14 mouse cellular contexts compared by ENCODE assay signal in genomic region chr9:101198804-101199203, GRCm38 (mm10). TPM values are rescaled to one million over a fixed set of nuclear protein-coding genes. Genes with fewer than 3 reads are reported as not detected.
DNase-seq lines count a peak whose midpoint lies in the region; ATAC-seq and TF ChIP-seq lines count a peak whose summit lies in the region.
"Had no signal": no experiment of that assay in that cellular context is flagged by ENCODE, and none has a peak within 500 bp of the region (broad histone marks: within the 10 kb centered on the region; RNA-seq: fewer than 3 reads in every experiment).

No protein-coding gene starts in this region.

- H3K4me2 ChIP-seq in limb, embryonic 15.5 days = no peak overlapping the region
- H3K4me2 ChIP-seq: neural tube, embryonic 13.5 days had no signal

- H3K9ac ChIP-seq in limb, embryonic 15.5 days = no peak overlapping the region
- H3K9ac ChIP-seq: forebrain, postnatal 0 days; neural tube, embryonic 13.5 days had no signal

- 54% methylated on average over 6 of the region's 6 CpGs for WGBS in limb, embryonic 15.5 days
- 87% methylated on average over 6 of the region's 6 CpGs for WGBS in limb, embryonic 10.5 days

- no peaks in the 10 kb centered on the region for H3K27me3 ChIP-seq in limb, embryonic 15.5 days
- H3K27me3 ChIP-seq in limb, embryonic 10.5 days (ENCODE audit: low read depth, poor library complexity, severe bottlenecking) = no peaks in the 10 kb centered on the region
- H3K27me3 ChIP-seq: neural tube, embryonic 13.5 days had no signal

- no peak for DNase-seq in limb, embryonic 10.5 days (ENCODE audit: low spot score)
- DNase-seq in brain, embryonic 14.5 days (ENCODE audit: low read depth) = peak; percentile 18
- DNase-seq in heart, adult 9 months (ENCODE audit: low spot score in 2 of 2) = peak; percentile 53 to 61
- peak; percentile 15 to 37 for DNase-seq in heart, postnatal 14 days
- DNase-seq in adrenal gland, adult (ENCODE audit: inconsistent age in 2 of 2, low spot score in 1 of 2) = no peak
- DNase-seq in embryo, embryonic 9.5 days (ENCODE audit: extremely low spot score) = no peak
- DNase-seq: adrenal gland, postnatal 36 days; forebrain, postnatal 0 days; kidney, adult 9 months; right cerebral cortex, postnatal 4 days had no signal

- no peak for TF ChIP-seq CTCF in brain, embryonic 14.5 days (IDR thresholded peaks at IDR 0.05; ENCODE audit: borderline replicate concordance, extremely low read depth, insufficient read depth, insufficient read length)

- no peak for ATAC-seq in limb, embryonic 15.5 days (ENCODE audit: insufficient number of reproducible peaks, low FRiP score, low TSS enrichment, low read depth)
- ATAC-seq: forebrain, postnatal 0 days; hindbrain, postnatal 0 days had no signal

- no peak for TF ChIP-seq POLR2A in brain, embryonic 14.5 days (IDR thresholded peaks at IDR 0.05; ENCODE audit: borderline replicate concordance, extremely low read depth, insufficient read depth, insufficient read length, poor library complexity, severe bottlenecking)

- H3K4me3 ChIP-seq in limb, embryonic 15.5 days = no peak overlapping the region
- H3K4me3 ChIP-seq in limb, embryonic 10.5 days = no peak overlapping the region
- H3K4me3 ChIP-seq: neural tube, embryonic 13.5 days had no signal

- no peaks in the 10 kb centered on the region for H3K36me3 ChIP-seq in limb, embryonic 15.5 days
- H3K36me3 ChIP-seq in limb, embryonic 10.5 days = no peaks in the 10 kb centered on the region
- H3K36me3 ChIP-seq: neural tube, embryonic 13.5 days had no signal

- H3K27ac ChIP-seq in limb, embryonic 15.5 days = peak overlapping the region; percentile 17; the same call in 1 of the 2 replicates
- no peak overlapping the region for H3K27ac ChIP-seq in limb, embryonic 10.5 days
- H3K27ac ChIP-seq: hindbrain, postnatal 0 days; macrophage; neural tube, embryonic 13.5 days had no signal

- peaks cover 6% of the 10 kb centered on the region; the same call in 1 of the 2 replicates for H3K4me1 ChIP-seq in limb, embryonic 15.5 days
- peaks cover 6% of the 10 kb centered on the region for H3K4me1 ChIP-seq in limb, embryonic 10.5 days

- H3K9me3 ChIP-seq in limb, embryonic 15.5 days = no peaks in the 10 kb centered on the region
- H3K9me3 ChIP-seq in limb, embryonic 10.5 days (replicated peaks) = no peaks in the 10 kb centered on the region
- H3K9me3 ChIP-seq: neural tube, embryonic 13.5 days had no signal

- intact Hi-C loops in heart, postnatal 14 days (cut with DNase I) = loop anchor here (5.0 kb wide), 1 partner anchor 53 kb away; the partner anchor contains the start of gene Ppp2r3a

RNA-seq across cellular contexts. Expression of gene Ppp2r3a, which starts 52.8 kb away (rescaled TPM):
- 17.3 and 22.6 TPM in 2 replicates for polyA plus RNA-seq in limb, embryonic 15.5 days (2015; fragmentation: Nextera tagmentation; extraction: Ambion mirVana)
- polyA plus RNA-seq in limb, embryonic 10.5 days (2016; fragmentation: Nextera tagmentation; extraction: Ambion mirVana) = 7.1 and 10.3 TPM in 2 replicates
- polyA plus RNA-seq in brain, embryonic 14.5 days (2012; rRNA removed) = 22.3 and 35.4 TPM in 2 replicates
- 100 to 1,000 TPM; 201 to 214 TPM for total RNA-seq in heart, postnatal 14 days (2021)

Comparison
In these comparisons a context has a peak if more than half of its experiments do, and no peak if none do; other contexts are left out.
1. DNase-seq: peak in brain, embryonic 14.5 days (single experiment), heart, adult 9 months (2 of 2) and heart, postnatal 14 days (2 of 2); none in limb, embryonic 10.5 days (single experiment), adrenal gland, adult (0 of 2) and embryo, embryonic 9.5 days (single experiment).